Mouse (Mus musculus): ENCODE measurements around the gene Gm42688. TPM values are rescaled to one million over a fixed set of nuclear protein-coding genes. Genes with fewer than 3 reads are reported as not detected.

Gm42688 gene
- polyA plus RNA-seq, 1 experiment from 2014 or later = 2.1 TPM

GRCm38 (mm10) chr6:83137576-83137950 lies 36.1 kb downstream of the Gm42688 start:
- Histone ChIP-seq H3K36me3 (ENCODE audit: control insufficient read depth, insufficient read depth, low read length) (no peaks in the 10 kb centered on the region), H3K4me3 (ENCODE audit: low read depth, low read length) (peak overlapping the region; percentile 45), H3K9ac (ENCODE audit: low read depth, low read length) (peak overlapping the region; percentile 74), H3K27ac (replicated peaks; ENCODE audit: low read depth, low read length) (peak overlapping the region; percentile 97), H3K9me3 (ENCODE audit: control insufficient read depth, low read length) (no peaks in the 10 kb centered on the region), H3K4me1 (ENCODE audit: control insufficient read depth, insufficient read depth, low read length) (peaks cover 48% of the 10 kb centered on the region), H3K27me3 (replicated peaks; ENCODE audit: control insufficient read depth, insufficient read depth, low read length) (no peaks in the 10 kb centered on the region), H3K4me2 (ENCODE audit: low read depth, low read length) (peak overlapping the region; percentile 62)
- peak; percentile 95 for DNase-seq (ENCODE audit: low spot score)
- 3% methylated on average over 6 of the region's 12 CpGs for WGBS
- ATAC-seq (ENCODE audit: low read depth) = peak; percentile 84

- Histone ChIP-seq H3K27ac (replicated peaks; ENCODE audit: low read depth, low read length) (peak overlapping the region; percentile 97), H3K4me3 (ENCODE audit: low read depth, low read length) (peak overlapping the region; percentile 45), H3K9ac (ENCODE audit: low read depth, low read length) (peak overlapping the region; percentile 74), H3K9me3 (ENCODE audit: control insufficient read depth, low read length) (no peaks in the 10 kb centered on the region), H3K4me1 (ENCODE audit: control insufficient read depth, insufficient read depth, low read length) (peaks cover 48% of the 10 kb centered on the region), H3K4me2 (ENCODE audit: low read depth, low read length) (peak overlapping the region; percentile 62), H3K27me3 (replicated peaks; ENCODE audit: control insufficient read depth, insufficient read depth, low read length) (no peaks in the 10 kb centered on the region), H3K36me3 (ENCODE audit: control insufficient read depth, insufficient read depth, low read length) (no peaks in the 10 kb centered on the region)
- WGBS = 2% methylated on average over 11 of the region's 11 CpGs
- peak; percentile 32 for ATAC-seq (ENCODE audit: low read depth)
- DNase-seq (ENCODE audit: low spot score) = peak; percentile 81
Measured at GRCm38 (mm10) chr6:83138056-83138455, 36.6 kb downstream of the Gm42688 start.

GRCm38 (mm10) chr6:83140044-83140443 lies 38.6 kb downstream of the Gm42688 start:
- peaks cover 45% of the 10 kb centered on the region for H3K4me1 ChIP-seq (ENCODE audit: control insufficient read depth, insufficient read depth, low read length)
- H3K4me2 ChIP-seq (ENCODE audit: low read depth, low read length) = no peak overlapping the region
- ATAC-seq (ENCODE audit: low read depth) (no peak), DNase-seq (ENCODE audit: low spot score) (no peak)
- H3K36me3 ChIP-seq (ENCODE audit: control insufficient read depth, insufficient read depth, low read length) = no peaks in the 10 kb centered on the region
- no peak overlapping the region for H3K27ac ChIP-seq (replicated peaks; ENCODE audit: low read depth, low read length)
- H3K27me3 ChIP-seq (replicated peaks; ENCODE audit: control insufficient read depth, insufficient read depth, low read length) = no peaks in the 10 kb centered on the region
- WGBS = 80% methylated on average over 8 of the region's 8 CpGs
- H3K9me3 ChIP-seq (ENCODE audit: control insufficient read depth, low read length) = no peaks in the 10 kb centered on the region
- H3K9ac ChIP-seq (ENCODE audit: low read depth, low read length) = 0 out of 2 replicates have a peak overlapping the region, but pooled peaks have one; percentile 74
- H3K4me3 ChIP-seq (ENCODE audit: low read depth, low read length) = no peak overlapping the region

GRCm38 (mm10) chr6:83141636-83142035 lies 40.2 kb downstream of the Gm42688 start:
- no peaks in the 10 kb centered on the region for H3K27me3 ChIP-seq (replicated peaks; ENCODE audit: control insufficient read depth, insufficient read depth, low read length)
- no peak for DNase-seq (ENCODE audit: low spot score)
- H3K27ac ChIP-seq (replicated peaks; ENCODE audit: low read depth, low read length) = no peak overlapping the region
- peaks cover 10% of the 10 kb centered on the region; the same call in 1 of the 2 replicates for H3K36me3 ChIP-seq (ENCODE audit: control insufficient read depth, insufficient read depth, low read length)
- 26% methylated on average over 4 of the region's 4 CpGs for WGBS
- peak overlapping the region; percentile 28 for H3K4me3 ChIP-seq (ENCODE audit: low read depth, low read length)
- peak overlapping the region; percentile 70 for H3K4me2 ChIP-seq (ENCODE audit: low read depth, low read length)
- peak overlapping the region; percentile 62 for H3K9ac ChIP-seq (ENCODE audit: low read depth, low read length)
- H3K4me1 ChIP-seq (ENCODE audit: control insufficient read depth, insufficient read depth, low read length) = peaks cover 29% of the 10 kb centered on the region
- ATAC-seq (ENCODE audit: low read depth) = no peak
- H3K9me3 ChIP-seq (ENCODE audit: control insufficient read depth, low read length) = no peaks in the 10 kb centered on the region

GRCm38 (mm10) chr6:83142211-83142731 lies 40.9 kb downstream of the Gm42688 start:
- Histone ChIP-seq H3K27me3 (replicated peaks; ENCODE audit: control insufficient read depth, insufficient read depth, low read length) (no peaks in the 10 kb centered on the region), H3K27ac (replicated peaks; ENCODE audit: low read depth, low read length) (peak overlapping the region; percentile 33), H3K36me3 (ENCODE audit: control insufficient read depth, insufficient read depth, low read length) (peaks cover 17% of the 10 kb centered on the region), H3K9ac (ENCODE audit: low read depth, low read length) (peak overlapping the region; percentile 62), H3K4me2 (ENCODE audit: low read depth, low read length) (peak overlapping the region; percentile 70), H3K4me1 (ENCODE audit: control insufficient read depth, insufficient read depth, low read length) (peaks cover 28% of the 10 kb centered on the region), H3K4me3 (ENCODE audit: low read depth, low read length) (peak overlapping the region; percentile 28), H3K9me3 (ENCODE audit: control insufficient read depth, low read length) (no peaks in the 10 kb centered on the region)
- WGBS = 8% methylated on average over 37 of the region's 41 CpGs
- no peak for ATAC-seq (ENCODE audit: low read depth)
- no peak for DNase-seq (ENCODE audit: low spot score)

GRCm38 (mm10) chr6:83142886-83143285 lies 41.5 kb downstream of the Gm42688 start:
- Histone ChIP-seq H3K36me3 (ENCODE audit: control insufficient read depth, insufficient read depth, low read length) (peaks cover 22% of the 10 kb centered on the region), H3K4me2 (ENCODE audit: low read depth, low read length) (peak overlapping the region; percentile 70), H3K27ac (replicated peaks; ENCODE audit: low read depth, low read length) (peak overlapping the region; percentile 33), H3K9me3 (ENCODE audit: control insufficient read depth, low read length) (no peaks in the 10 kb centered on the region), H3K4me1 (ENCODE audit: control insufficient read depth, insufficient read depth, low read length) (peaks cover 28% of the 10 kb centered on the region), H3K27me3 (replicated peaks; ENCODE audit: control insufficient read depth, insufficient read depth, low read length) (no peaks in the 10 kb centered on the region), H3K9ac (ENCODE audit: low read depth, low read length) (no peak overlapping the region), H3K4me3 (ENCODE audit: low read depth, low read length) (no peak overlapping the region)
- WGBS = 61% methylated on average over 11 of the region's 11 CpGs
- no peak for ATAC-seq (ENCODE audit: low read depth)
- DNase-seq (ENCODE audit: low spot score) = peak; percentile 53

GRCm38 (mm10) chr6:83145209-83145608 lies 43.8 kb downstream of the Gm42688 start:
- DNase-seq (ENCODE audit: low spot score) (no peak), ATAC-seq (ENCODE audit: low read depth) (no peak)
- Histone ChIP-seq H3K9me3 (ENCODE audit: control insufficient read depth, low read length) (no peaks in the 10 kb centered on the region), H3K27me3 (replicated peaks; ENCODE audit: control insufficient read depth, insufficient read depth, low read length) (no peaks in the 10 kb centered on the region), H3K36me3 (ENCODE audit: control insufficient read depth, insufficient read depth, low read length) (peaks cover 45% of the 10 kb centered on the region), H3K4me1 (ENCODE audit: control insufficient read depth, insufficient read depth, low read length) (peaks cover 11% of the 10 kb centered on the region), H3K9ac (ENCODE audit: low read depth, low read length) (no peak overlapping the region), H3K4me2 (ENCODE audit: low read depth, low read length) (no peak overlapping the region), H3K4me3 (ENCODE audit: low read depth, low read length) (no peak overlapping the region), H3K27ac (replicated peaks; ENCODE audit: low read depth, low read length) (0 out of 2 replicates have a peak overlapping the region, but pooled peaks have one; percentile 8)
- 84% methylated on average over 2 of the region's 2 CpGs for WGBS

- Histone ChIP-seq H3K36me3 (ENCODE audit: control insufficient read depth, insufficient read depth, low read length) (peaks cover 51% of the 10 kb centered on the region), H3K4me1 (ENCODE audit: control insufficient read depth, insufficient read depth, low read length) (peaks cover 11% of the 10 kb centered on the region), H3K27ac (replicated peaks; ENCODE audit: low read depth, low read length) (peak overlapping the region; percentile 8; the same call in 1 of the 2 replicates), H3K9ac (ENCODE audit: low read depth, low read length) (0 out of 2 replicates have a peak overlapping the region, but pooled peaks have one; percentile 14), H3K27me3 (replicated peaks; ENCODE audit: control insufficient read depth, insufficient read depth, low read length) (no peaks in the 10 kb centered on the region), H3K9me3 (ENCODE audit: control insufficient read depth, low read length) (no peaks in the 10 kb centered on the region), H3K4me3 (ENCODE audit: low read depth, low read length) (no peak overlapping the region), H3K4me2 (ENCODE audit: low read depth, low read length) (no peak overlapping the region)
- 63% methylated on average over 9 of the region's 9 CpGs for WGBS
- no peak for DNase-seq (ENCODE audit: low spot score)
- no peak for ATAC-seq (ENCODE audit: low read depth)
Measured at GRCm38 (mm10) chr6:83145805-83146204, 44.4 kb downstream of the Gm42688 start.

GRCm38 (mm10) chr6:83147280-83147679 lies 45.9 kb downstream of the Gm42688 start:
- H3K4me1 ChIP-seq (ENCODE audit: control insufficient read depth, insufficient read depth, low read length) = peaks cover 3% of the 10 kb centered on the region
- H3K4me2 ChIP-seq (ENCODE audit: low read depth, low read length) = no peak overlapping the region
- whole genome bisulfite sequencing = 56% methylated on average over 7 of the region's 7 CpGs
- DNase-seq (ENCODE audit: low spot score) = no peak
- no peak for ATAC-seq (ENCODE audit: low read depth)
- no peaks in the 10 kb centered on the region for H3K9me3 ChIP-seq (ENCODE audit: control insufficient read depth, low read length)
- H3K27me3 ChIP-seq (replicated peaks; ENCODE audit: control insufficient read depth, insufficient read depth, low read length) = no peaks in the 10 kb centered on the region
- no peak overlapping the region for H3K9ac ChIP-seq (ENCODE audit: low read depth, low read length)
- peaks cover 65% of the 10 kb centered on the region for H3K36me3 ChIP-seq (ENCODE audit: control insufficient read depth, insufficient read depth, low read length)
- H3K27ac ChIP-seq (replicated peaks; ENCODE audit: low read depth, low read length) = no peak overlapping the region
- H3K4me3 ChIP-seq (ENCODE audit: low read depth, low read length) = no peak overlapping the region

All from embryonic facial prominence, embryonic 14.5 days (tissue).